Mouse (Mus musculus) neural tube, embryonic 12.5 days (tissue): ENCODE measurements around the gene Dera. TPM values are rescaled to one million over a fixed set of nuclear protein-coding genes. Genes with fewer than 3 reads are reported as not detected.

Experiments
- ATAC-seq: fragments of 200-750 bp; cut with Nextera tagmentation; 2 replicates; pipeline ENCODE4 v1.8.0; 2017; ENCODE audit warnings: low read depth, mild to moderate bottlenecking, moderate TSS enrichment, moderate library complexity; ENCODE audit not compliant: low FRiP score
- H3K27ac ChIP-seq: fragments of 300-500 bp; sonication (generic); 2 replicates; pipeline ENCODE4 v1.5.1; 2016
- H3K27me3 ChIP-seq: fragments of 300-500 bp; sonication (generic); replicated peaks from 2 replicates; pipeline ENCODE4 v1.6.1; 2016; ENCODE audit warnings: mild to moderate bottlenecking
- H3K36me3 ChIP-seq: fragments of 300-500 bp; sonication (generic); 2 replicates; pipeline ENCODE4 v1.6.1; 2016; ENCODE audit warnings: mild to moderate bottlenecking
- H3K4me1 ChIP-seq: fragments of 300-500 bp; sonication (generic); 2 replicates; pipeline ENCODE4 v1.6.1; 2016
- H3K4me2 ChIP-seq: fragments of 300-500 bp; sonication (generic); replicated peaks from 2 replicates; pipeline ENCODE4 v1.6.1; 2016; ENCODE audit warnings: mild to moderate bottlenecking
- H3K4me3 ChIP-seq: fragments of 300-500 bp; sonication (generic); 2 replicates; pipeline ENCODE4 v1.5.1; 2016
- H3K9ac ChIP-seq: fragments of 300-500 bp; sonication (generic); 2 replicates; pipeline ENCODE4 v1.6.1; 2016; ENCODE audit warnings: mild to moderate bottlenecking
- H3K9me3 ChIP-seq: fragments of 300-500 bp; sonication (generic); 2 replicates; pipeline ENCODE4 v1.6.1; 2016; ENCODE audit warnings: mild to moderate bottlenecking
- WGBS: fragments of 180-500 bp; shearing (Covaris S2); methylation state at CpG from one replicate; pipeline ENCODE4 v1.1.7; 2016; 5-methylcytosine and 5-hydroxymethylcytosine counted together
- polyA plus RNA-seq: library from polyadenylated mRNA; unstranded; fragments of >200 nt; fragmentation: Nextera tagmentation; extraction: Ambion mirVana; gene quantifications from 2 replicates; pipeline ENCODE4 v1.2.1, GENCODE M21; 2016

The Dera gene
- polyA plus RNA-seq, 1 experiment from 2014 or later, result 38.7 TPM

GRCm38 (mm10) chr6:137796596-137797567 lies 42.5 kb downstream of the Dera start:
- Histone ChIP-seq H3K36me3 (peaks cover 11% of the 10 kb centered on the region; the same call in 1 of the 2 replicates), H3K9me3 (peaks cover 10% of the 10 kb centered on the region), H3K4me2 (no peak overlapping the region), H3K9ac (no peak overlapping the region), H3K27ac (no peak overlapping the region), H3K4me3 (no peak overlapping the region), H3K4me1 (no peaks in the 10 kb centered on the region), H3K27me3 (no peaks in the 10 kb centered on the region)
- 76% methylated on average over 29 of the region's 29 CpGs for WGBS
- no peak for ATAC-seq

- Histone ChIP-seq H3K27me3 (no peaks in the 10 kb centered on the region), H3K9me3 (peaks cover 10% of the 10 kb centered on the region), H3K27ac (no peak overlapping the region), H3K9ac (no peak overlapping the region), H3K4me3 (no peak overlapping the region), H3K4me2 (no peak overlapping the region), H3K36me3 (peaks cover 11% of the 10 kb centered on the region; the same call in 1 of the 2 replicates), H3K4me1 (no peaks in the 10 kb centered on the region)
- 84% methylated on average over 9 of the region's 9 CpGs for WGBS
- ATAC-seq, result no peak
Measured at GRCm38 (mm10) chr6:137799253-137799652, 44.9 kb downstream of the Dera start.

GRCm38 (mm10) chr6:137803456-137804005 lies 49.2 kb downstream of the Dera start:
- Histone ChIP-seq H3K27me3 (no peaks in the 10 kb centered on the region), H3K4me2 (no peak overlapping the region), H3K9me3 (peaks cover 10% of the 10 kb centered on the region), H3K9ac (no peak overlapping the region), H3K4me3 (no peak overlapping the region), H3K4me1 (no peaks in the 10 kb centered on the region), H3K27ac (no peak overlapping the region), H3K36me3 (peaks cover 11% of the 10 kb centered on the region; the same call in 1 of the 2 replicates)
- no peak for ATAC-seq
- WGBS, result 66% methylated on average over 12 of the region's 12 CpGs

- no peaks in the 10 kb centered on the region for H3K4me1 ChIP-seq
- H3K4me3 ChIP-seq, result no peak overlapping the region
- H3K27ac ChIP-seq, result no peak overlapping the region
- WGBS, result 91% methylated on average over 7 of the region's 7 CpGs
- ATAC-seq, result no peak
- no peak overlapping the region for H3K9ac ChIP-seq
- no peak overlapping the region for H3K4me2 ChIP-seq
- H3K9me3 ChIP-seq, result peaks cover 10% of the 10 kb centered on the region
- H3K36me3 ChIP-seq, result peaks cover 8% of the 10 kb centered on the region; the same call in 1 of the 2 replicates
- H3K27me3 ChIP-seq, result no peaks in the 10 kb centered on the region
Measured at GRCm38 (mm10) chr6:137804121-137804520, 49.8 kb downstream of the Dera start.

GRCm38 (mm10) chr6:137804606-137805005 lies 50.3 kb downstream of the Dera start:
- Histone ChIP-seq H3K4me2 (no peak overlapping the region), H3K27me3 (no peaks in the 10 kb centered on the region), H3K4me1 (no peaks in the 10 kb centered on the region), H3K9ac (no peak overlapping the region), H3K4me3 (no peak overlapping the region), H3K36me3 (peaks cover 7% of the 10 kb centered on the region; the same call in 1 of the 2 replicates), H3K27ac (no peak overlapping the region), H3K9me3 (peaks cover 9% of the 10 kb centered on the region)
- ATAC-seq, result no peak
- 69% methylated on average over 9 of the region's 9 CpGs for WGBS

GRCm38 (mm10) chr6:137806342-137806741 lies 52.0 kb downstream of the Dera start:
- Histone ChIP-seq H3K36me3 (no peaks in the 10 kb centered on the region), H3K4me2 (no peak overlapping the region), H3K9me3 (no peaks in the 10 kb centered on the region), H3K27me3 (no peaks in the 10 kb centered on the region), H3K4me3 (no peak overlapping the region), H3K9ac (no peak overlapping the region), H3K4me1 (no peaks in the 10 kb centered on the region), H3K27ac (no peak overlapping the region)
- 80% methylated on average over 3 of the region's 3 CpGs for WGBS
- no peak for ATAC-seq

- H3K4me3 ChIP-seq, result no peak overlapping the region
- no peak overlapping the region for H3K4me2 ChIP-seq
- no peaks in the 10 kb centered on the region for H3K27me3 ChIP-seq
- no peak overlapping the region for H3K9ac ChIP-seq
- ATAC-seq, result no peak
- no peaks in the 10 kb centered on the region for H3K9me3 ChIP-seq
- WGBS, result 94% methylated on average over 8 of the region's 8 CpGs
- H3K4me1 ChIP-seq, result no peaks in the 10 kb centered on the region
- H3K27ac ChIP-seq, result no peak overlapping the region
- no peaks in the 10 kb centered on the region for H3K36me3 ChIP-seq
Measured at GRCm38 (mm10) chr6:137806806-137807205, 52.5 kb downstream of the Dera start.

GRCm38 (mm10) chr6:137807296-137807695 lies 53.0 kb downstream of the Dera start:
- no peaks in the 10 kb centered on the region for H3K36me3 ChIP-seq
- WGBS, result 90% methylated on average over 6 of the region's 6 CpGs

GRCm38 (mm10) chr6:137808706-137809105 lies 54.4 kb downstream of the Dera start:
- no peak overlapping the region for H3K4me2 ChIP-seq
- H3K27me3 ChIP-seq, result no peaks in the 10 kb centered on the region
- H3K27ac ChIP-seq, result no peak overlapping the region
- 76% methylated on average over 6 of the region's 6 CpGs for WGBS
- no peaks in the 10 kb centered on the region for H3K4me1 ChIP-seq
- no peak for ATAC-seq
- H3K36me3 ChIP-seq, result no peaks in the 10 kb centered on the region
- no peak overlapping the region for H3K9ac ChIP-seq
- H3K4me3 ChIP-seq, result no peak overlapping the region
- H3K9me3 ChIP-seq, result no peaks in the 10 kb centered on the region

More at GRCm38 (mm10) chr6:137807296-137807695, 53.0 kb downstream of the Dera start:
- Histone ChIP-seq H3K4me1 (no peaks in the 10 kb centered on the region), H3K9ac (no peak overlapping the region), H3K4me3 (no peak overlapping the region), H3K9me3 (no peaks in the 10 kb centered on the region), H3K27me3 (no peaks in the 10 kb centered on the region), H3K27ac (no peak overlapping the region), H3K4me2 (no peak overlapping the region)
- no peak for ATAC-seq

- H3K36me3 ChIP-seq, result no peaks in the 10 kb centered on the region
- H3K4me3 ChIP-seq, result no peak overlapping the region
- H3K9ac ChIP-seq, result no peak overlapping the region
- H3K4me2 ChIP-seq, result no peak overlapping the region
- no peak for ATAC-seq
- H3K27me3 ChIP-seq, result no peaks in the 10 kb centered on the region
- H3K27ac ChIP-seq, result no peak overlapping the region
- no peaks in the 10 kb centered on the region for H3K4me1 ChIP-seq
- 57% methylated on average over 5 of the region's 5 CpGs for WGBS
- H3K9me3 ChIP-seq, result no peaks in the 10 kb centered on the region
Measured at GRCm38 (mm10) chr6:137810136-137810535, 55.8 kb downstream of the Dera start.

GRCm38 (mm10) chr6:137814006-137814405 lies 59.7 kb downstream of the Dera start:
- ATAC-seq, result no peak

GRCm38 (mm10) chr6:137816508-137816907 lies 62.2 kb downstream of the Dera start:
- Histone ChIP-seq H3K9ac (no peak overlapping the region), H3K36me3 (no peaks in the 10 kb centered on the region), H3K27ac (no peak overlapping the region), H3K4me1 (no peaks in the 10 kb centered on the region), H3K27me3 (no peaks in the 10 kb centered on the region), H3K4me2 (no peak overlapping the region), H3K4me3 (no peak overlapping the region), H3K9me3 (no peaks in the 10 kb centered on the region)
- ATAC-seq, result no peak
- 77% methylated on average over 9 of the region's 9 CpGs for WGBS

More at GRCm38 (mm10) chr6:137814006-137814405, 59.7 kb downstream of the Dera start:
- Histone ChIP-seq H3K27me3 (no peaks in the 10 kb centered on the region), H3K36me3 (no peaks in the 10 kb centered on the region), H3K9me3 (no peaks in the 10 kb centered on the region), H3K27ac (no peak overlapping the region), H3K9ac (no peak overlapping the region), H3K4me2 (no peak overlapping the region), H3K4me1 (no peaks in the 10 kb centered on the region), H3K4me3 (no peak overlapping the region)
- WGBS, result 93% methylated on average over 1 of the region's 1 CpGs
